Mouse (Mus musculus) ovary, postnatal 14 days (tissue): Measurements from ENCODE around the gene Iqce.
A peak's percentile ranks its signal among the peaks of the same experiment; 100 is the strongest.

Source experiments
- DNase-seq: peaks from one replicate; pipeline ENCODE4 v3.0.0; 2022; ENCODE audit warnings: low spot score

Iqce gene

GRCm38 (mm10) chr5:140661875-140662643 lies 40.1 kb downstream of the Iqce start:
- DNase-seq = no peak

GRCm38 (mm10) chr5:140661427-140661826 lies 40.8 kb downstream of the Iqce start:
- DNase-seq = no peak

DNA sequence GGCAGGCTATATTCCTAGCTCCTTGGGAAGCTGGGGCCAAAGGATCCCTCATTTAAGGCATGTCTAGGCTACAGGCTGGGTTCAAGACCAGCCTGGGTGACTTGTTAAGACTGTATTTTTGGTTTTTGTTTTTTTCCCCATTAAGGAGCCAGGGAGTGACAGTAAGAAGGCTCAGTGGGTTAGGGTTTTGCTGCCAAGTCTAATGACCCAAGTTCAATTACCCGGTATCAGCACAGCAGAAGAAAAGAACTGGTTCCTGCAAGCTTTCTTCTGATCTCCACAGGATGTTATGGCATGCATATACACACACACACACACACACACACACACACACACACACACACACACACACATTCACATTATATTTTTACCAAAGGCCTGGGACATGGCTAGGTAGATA lies 41.8 kb downstream of the Iqce start:
- DNase-seq = no peak

GRCm38 (mm10) chr5:140659607-140660272 lies 42.4 kb downstream of the Iqce start:
- no peak for DNase-seq

- no peak for DNase-seq
Observed at GRCm38 (mm10) chr5:140654096-140654845, 47.9 kb downstream of the Iqce start.

- DNase-seq = no peak
Observed at GRCm38 (mm10) chr5:140652587-140652986, 49.6 kb downstream of the Iqce start.

GRCm38 (mm10) chr5:140651231-140651630 lies 50.9 kb downstream of the Iqce start:
- DNase-seq = no peak

DNA sequence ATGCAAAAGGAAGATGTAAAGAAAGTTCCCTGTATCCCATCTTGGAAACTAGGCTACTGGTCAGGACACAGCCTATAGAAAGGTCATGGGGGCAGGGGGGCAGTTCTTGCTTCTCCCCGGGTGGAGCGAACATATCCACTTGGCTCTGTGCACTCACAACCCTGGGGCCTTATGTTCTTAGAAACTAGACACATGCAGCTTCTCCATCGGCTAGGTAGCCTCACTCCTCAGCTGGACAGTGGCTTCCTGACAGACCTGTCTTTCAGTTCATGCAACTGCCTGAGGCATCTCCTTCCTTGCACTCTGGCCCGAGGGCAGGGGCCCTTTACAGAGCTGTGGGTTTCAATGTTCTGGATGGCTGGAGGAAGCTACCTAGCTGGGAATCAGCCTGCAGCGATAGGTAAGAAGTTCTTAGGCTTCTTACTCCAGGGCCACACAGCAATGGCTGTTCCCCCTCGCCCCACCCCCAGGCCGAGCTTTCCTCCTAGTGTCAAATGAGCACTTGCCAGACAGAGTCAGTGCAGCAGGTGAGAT lies 52.2 kb downstream of the Iqce start:
- no peak for DNase-seq

DNA sequence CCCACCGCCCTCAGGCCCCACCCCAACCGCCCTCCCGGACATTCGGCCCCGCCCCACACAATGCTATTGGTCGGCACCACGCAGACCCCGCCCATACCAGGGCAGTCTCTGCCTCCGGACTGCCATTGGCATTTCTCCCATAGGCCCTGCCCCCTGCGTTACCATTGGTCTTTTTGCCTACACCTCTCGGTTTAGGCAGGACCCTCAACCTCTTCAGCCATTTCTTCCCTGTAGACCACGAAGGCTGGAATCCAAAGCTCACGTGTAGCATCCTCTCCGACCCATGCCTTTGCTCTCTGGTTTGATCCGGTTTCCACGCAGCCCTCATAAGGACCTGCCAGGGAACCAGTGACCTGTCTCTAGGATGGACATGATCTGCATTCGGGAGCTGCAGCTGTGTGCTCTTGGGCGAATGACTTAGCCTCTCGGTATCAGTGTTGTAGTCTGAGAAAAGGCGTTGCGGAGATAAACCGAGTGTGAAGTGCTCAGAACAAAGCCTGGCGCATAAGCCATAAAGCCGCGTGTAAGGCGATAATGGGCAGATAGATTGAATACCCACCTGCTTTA lies 53.0 kb downstream of the Iqce start:
- peak; percentile 97 for DNase-seq

- peak; percentile 42 for DNase-seq
Observed at GRCm38 (mm10) chr5:140648519-140649100, 53.6 kb downstream of the Iqce start, which contains the start of gene Ttyh3. TSS of gene Ttyh3 (minus strand) at chr5:140649031.

DNA sequence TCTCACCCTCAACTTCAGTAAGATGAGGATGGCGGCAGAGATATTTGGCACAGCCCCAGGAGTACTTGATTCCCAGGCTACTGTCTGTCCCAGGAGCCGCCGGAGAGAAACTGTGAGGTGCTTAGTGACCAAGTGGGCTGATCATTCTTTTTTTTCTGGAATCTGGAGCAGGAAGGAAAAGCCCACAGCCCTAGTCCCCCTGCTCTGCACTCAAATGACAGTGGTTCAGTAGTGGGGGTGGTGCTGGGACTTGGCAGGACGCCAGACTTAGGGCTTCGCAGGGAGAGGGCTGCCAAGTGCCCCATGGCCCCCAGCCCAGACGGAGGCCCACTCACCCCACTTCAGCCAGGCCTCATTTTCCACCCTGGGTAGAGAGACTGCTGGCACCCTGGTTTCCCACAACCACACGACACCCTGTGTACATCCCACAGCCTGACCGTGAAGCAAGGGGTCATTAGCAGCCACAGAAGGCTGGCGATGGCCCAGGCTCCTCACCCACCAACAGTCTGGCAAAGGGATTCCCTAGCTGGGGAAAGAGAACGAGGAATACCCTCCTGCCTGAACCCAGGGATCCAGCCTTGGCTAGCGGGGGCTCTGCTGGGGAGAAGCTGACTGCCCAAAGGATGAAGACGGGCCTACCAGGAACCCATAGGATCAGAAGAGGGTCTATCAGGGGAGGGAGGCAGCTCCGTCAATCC lies 54.2 kb downstream of the Iqce start:
- no peak for DNase-seq

- no peak for DNase-seq
Observed at GRCm38 (mm10) chr5:140647031-140647760, 55.0 kb downstream of the Iqce start.

- DNase-seq = no peak
Observed at GRCm38 (mm10) chr5:140646171-140646570, 56.0 kb downstream of the Iqce start.

DNA sequence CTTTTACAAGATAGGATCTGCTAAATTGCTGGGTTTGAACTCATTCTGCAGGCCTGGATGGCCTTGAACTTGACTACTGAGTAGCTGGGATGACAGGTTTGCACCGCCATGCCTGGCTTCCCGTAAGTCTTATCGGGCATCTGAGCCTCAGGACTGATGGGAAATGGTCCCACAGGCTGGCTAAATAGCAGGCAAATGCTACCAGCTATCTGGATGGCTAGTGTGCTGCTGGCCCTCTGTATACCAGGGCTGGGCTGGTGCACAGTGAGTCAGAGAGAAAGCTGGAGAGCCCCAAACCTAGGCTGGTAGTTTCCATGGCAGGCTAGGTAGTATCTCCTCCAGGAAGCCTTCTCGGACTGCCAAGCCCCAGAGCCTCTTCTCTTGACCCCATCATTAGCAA lies 56.7 kb downstream of the Iqce start:
- no peak for DNase-seq

GRCm38 (mm10) chr5:140644702-140645201 lies 57.4 kb downstream of the Iqce start:
- DNase-seq = no peak

DNA sequence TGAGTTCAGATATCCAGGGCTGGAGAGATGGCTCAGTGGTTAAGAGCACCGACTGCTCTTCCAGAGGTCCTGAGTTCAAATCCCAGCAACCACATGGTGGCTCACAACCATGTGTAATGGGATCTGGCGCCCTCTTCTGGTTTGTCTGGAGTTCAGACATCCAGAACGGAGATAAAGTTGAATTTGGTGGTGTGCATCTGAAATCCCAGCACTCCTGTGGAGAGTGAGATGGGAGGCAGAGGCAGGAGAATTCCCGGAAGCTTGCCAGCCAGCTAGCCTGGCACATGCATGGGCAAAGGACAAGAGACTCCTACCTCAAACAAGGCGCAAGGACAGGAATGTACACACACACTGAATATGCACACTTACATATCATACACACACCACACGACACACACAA lies 57.9 kb downstream of the Iqce start:
- no peak for DNase-seq

DNA sequence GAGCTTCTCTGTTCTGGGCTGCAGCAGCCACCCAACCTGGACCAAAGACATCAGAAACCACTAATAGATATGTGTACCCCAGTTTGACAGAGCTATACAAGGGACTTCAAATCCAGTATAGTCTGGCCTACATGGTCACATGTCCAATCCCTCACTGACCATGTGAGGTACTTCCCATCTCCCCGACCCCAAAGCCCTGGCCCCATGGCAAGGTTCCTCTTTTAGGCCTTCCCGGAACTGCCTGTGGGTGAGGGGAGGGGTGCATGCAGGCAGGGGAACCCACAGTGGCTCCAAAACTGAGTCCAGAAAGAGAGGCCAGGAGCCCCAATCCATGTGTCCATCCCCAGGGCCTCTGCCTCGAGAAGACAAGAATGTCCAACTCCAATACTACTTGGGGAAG lies 60.1 kb downstream of the Iqce start:
- DNase-seq = no peak

DNA sequence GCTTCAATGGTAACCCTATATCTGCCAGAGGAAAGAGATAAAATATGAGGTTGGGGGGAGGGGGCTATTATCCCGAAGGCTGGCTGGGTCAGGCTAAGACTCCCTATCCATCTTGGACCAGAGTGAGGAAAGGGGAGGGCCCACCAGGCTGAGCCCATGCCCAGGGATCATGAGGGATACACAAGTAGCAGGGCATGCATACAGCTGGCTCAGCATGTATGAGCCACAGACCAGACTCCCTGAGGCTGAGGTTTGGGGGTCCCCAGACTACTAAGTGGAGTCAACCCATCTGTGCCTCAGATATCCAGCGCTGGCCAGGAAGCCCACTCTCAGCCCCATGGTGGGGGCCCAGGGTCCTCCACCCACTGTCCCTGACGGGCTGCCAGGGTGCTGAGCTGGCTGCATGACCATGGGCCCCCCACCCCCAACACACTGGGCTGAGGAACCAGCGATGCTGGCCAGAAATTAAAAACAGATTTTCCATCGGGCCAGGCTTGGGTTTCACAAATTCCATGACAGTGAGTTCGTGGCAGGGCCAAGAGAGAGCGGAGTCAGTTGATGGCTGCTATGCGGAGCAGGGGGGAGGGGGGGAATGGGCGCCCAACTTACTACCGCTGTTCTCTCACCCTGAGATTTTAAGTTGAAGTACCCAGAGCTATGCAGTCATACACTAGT lies 60.8 kb downstream of the Iqce start:
- DNase-seq = no peak

GRCm38 (mm10) chr5:140640812-140641211 lies 61.4 kb downstream of the Iqce start:
- no peak for DNase-seq

- DNase-seq = no peak
Observed at GRCm38 (mm10) chr5:140639871-140640270, 62.3 kb downstream of the Iqce start.
